Mouse (Mus musculus): ENCODE measurements around the gene Sh3glb1.

Sh3glb1 gene

GRCm38 (mm10) chr3:144715033-144715432 lies 5.1 kb downstream of the Sh3glb1 start:
- in situ Hi-C loops (cut with MseI, MboI), result no loop called here

- in situ Hi-C loops (cut with MseI, MboI), result no loop called here
These were observed 5.5 kb downstream of the Sh3glb1 start for GRCm38 (mm10) chr3:144714606-144715005.

GRCm38 (mm10) chr3:144714126-144714525 lies 6.0 kb downstream of the Sh3glb1 start:
- in situ Hi-C loops (cut with MseI, MboI), result no loop called here

GRCm38 (mm10) chr3:144711607-144712206 lies 8.4 kb downstream of the Sh3glb1 start:
- in situ Hi-C loops (cut with MseI, MboI), result no loop called here

GRCm38 (mm10) chr3:144708612-144709011 lies 11.5 kb downstream of the Sh3glb1 start:
- in situ Hi-C loops (cut with MseI, MboI), result no loop called here

- in situ Hi-C loops (cut with MseI, MboI), result no loop called here
These were observed 16.2 kb downstream of the Sh3glb1 start for GRCm38 (mm10) chr3:144703959-144704358.

- in situ Hi-C loops (cut with MseI, MboI), result no loop called here
These were observed 21.2 kb downstream of the Sh3glb1 start for GRCm38 (mm10) chr3:144698790-144699433.

- in situ Hi-C loops (cut with MseI, MboI), result no loop called here
These were observed 22.2 kb downstream of the Sh3glb1 start for GRCm38 (mm10) chr3:144697942-144698341.

GRCm38 (mm10) chr3:144697154-144697553 lies 23.0 kb downstream of the Sh3glb1 start:
- in situ Hi-C loops (cut with MseI, MboI), result no loop called here

- in situ Hi-C loops (cut with MseI, MboI), result no loop called here
These were observed 25.2 kb downstream of the Sh3glb1 start for GRCm38 (mm10) chr3:144694941-144695340.

GRCm38 (mm10) chr3:144694040-144694439 lies 26.1 kb downstream of the Sh3glb1 start:
- in situ Hi-C loops (cut with MseI, MboI), result no loop called here

GRCm38 (mm10) chr3:144692052-144692451 lies 28.1 kb downstream of the Sh3glb1 start:
- in situ Hi-C loops (cut with MseI, MboI), result no loop called here

- in situ Hi-C loops (cut with MseI, MboI), result no loop called here
These were observed 30.9 kb downstream of the Sh3glb1 start for GRCm38 (mm10) chr3:144689236-144689635.

GRCm38 (mm10) chr3:144688284-144688683 lies 31.9 kb downstream of the Sh3glb1 start:
- in situ Hi-C loops (cut with MseI, MboI), result no loop called here

GRCm38 (mm10) chr3:144687618-144688017 lies 32.5 kb downstream of the Sh3glb1 start:
- in situ Hi-C loops (cut with MseI, MboI), result no loop called here

GRCm38 (mm10) chr3:144686146-144686545 lies 34.0 kb downstream of the Sh3glb1 start:
- in situ Hi-C loops (cut with MseI, MboI), result no loop called here

- in situ Hi-C loops (cut with MseI, MboI), result no loop called here
These were observed 36.9 kb downstream of the Sh3glb1 start for GRCm38 (mm10) chr3:144683136-144683814.

GRCm38 (mm10) chr3:144681542-144681941 lies 38.6 kb downstream of the Sh3glb1 start:
- in situ Hi-C loops (cut with MseI, MboI), result no loop called here

GRCm38 (mm10) chr3:144679701-144680159 lies 40.4 kb downstream of the Sh3glb1 start:
- in situ Hi-C loops (cut with MseI, MboI), result no loop called here

- in situ Hi-C loops (cut with MseI, MboI), result no loop called here
These were observed 41.0 kb downstream of the Sh3glb1 start for GRCm38 (mm10) chr3:144679137-144679536.

- in situ Hi-C loops (cut with MseI, MboI), result no loop called here
These were observed 42.4 kb downstream of the Sh3glb1 start for GRCm38 (mm10) chr3:144677751-144678150.

- in situ Hi-C loops (cut with MseI, MboI), result no loop called here
These were observed 43.9 kb downstream of the Sh3glb1 start for GRCm38 (mm10) chr3:144676249-144676648.

GRCm38 (mm10) chr3:144672016-144672415 lies 48.1 kb downstream of the Sh3glb1 start:
- in situ Hi-C loops (cut with MseI, MboI), result no loop called here

Data from mouse trophoblast stem cell (cell line).